Mouse (Mus musculus) adrenal gland, postnatal 10 days (tissue): Measurements from ENCODE around the gene Hprt. TPM values are rescaled to one million over a fixed set of nuclear protein-coding genes. Genes with fewer than 3 reads are reported as not detected.
"Not testable (repeated sequence)": the region's sequence is repeated elsewhere in the genome, so short reads cannot be mapped to it uniquely, and the experiment has no call there.

Source experiments
- DNase-seq: peaks from one replicate; pipeline ENCODE4 v3.0.0; 2021; ENCODE audit warnings: mixed read lengths
- long read RNA-seq, 2 experiments: library from polyadenylated mRNA; stranded (forward); transcript quantifications; one replicate each; pipeline ENCODE4 v2.0.0; 2021
- total RNA-seq, 2 experiments: library from RNA; stranded (reverse); gene quantifications; 2 replicates each; pipeline ENCODE4 v1.2.3; 2021

The Hprt gene
- total RNA-seq = 10 to 100 TPM; 67.8 to 85.8 TPM
- long read RNA-seq, experiment 1, transcript Hprt-201 (9 exons, 1,289 nt) = major isoform, 8 of 9 reads
- long read RNA-seq, experiment 1, partial matches to known transcripts = 0 of 9 reads
- long read RNA-seq, experiment 1, other reads (novel, unspliced or antisense) = 1 of 9 reads
- long read RNA-seq, experiment 2, partial matches to known transcripts = 0 of 3 reads
- long read RNA-seq, experiment 2, other reads (novel, unspliced or antisense) = 0 of 3 reads

GRCm38 (mm10) chrX:52987905-52988783, at the start of gene Hprt:
TSS of gene Hprt (plus strand) at chrX:52988137.
- peak; percentile 92 for DNase-seq

GRCm38 (mm10) chrX:52945509-52945908, 42.4 kb upstream of the Hprt start:
- DNase-seq = no peak

- peak; percentile 24 for DNase-seq
Measured at GRCm38 (mm10) chrX:52949713-52950112, 38.2 kb upstream of the Hprt start.

GRCm38 (mm10) chrX:52956942-52957341, 31.0 kb upstream of the Hprt start:
- no peak for DNase-seq

- DNase-seq = no peak
Measured at GRCm38 (mm10) chrX:52961559-52962110, 26.3 kb upstream of the Hprt start.

GRCm38 (mm10) chrX:52965149-52965548, 22.8 kb upstream of the Hprt start:
- no peak for DNase-seq

- DNase-seq = peak; percentile 24
Measured at GRCm38 (mm10) chrX:52971211-52972006, 16.5 kb upstream of the Hprt start.

GRCm38 (mm10) chrX:52972129-52972528, 15.8 kb upstream of the Hprt start:
- DNase-seq = no peak

GRCm38 (mm10) chrX:52972680-52973079, 15.3 kb upstream of the Hprt start:
- no peak for DNase-seq

GRCm38 (mm10) chrX:52978576-52978975, 9.4 kb upstream of the Hprt start:
- DNase-seq = no peak

GRCm38 (mm10) chrX:52981378-52981777, 6.6 kb upstream of the Hprt start:
- no peak for DNase-seq

GRCm38 (mm10) chrX:52994726-52995125, 6.8 kb downstream of the Hprt start:
- not testable (repeated sequence) for DNase-seq

GRCm38 (mm10) chrX:53004887-53005286, 16.9 kb downstream of the Hprt start:
- DNase-seq = not testable (repeated sequence)

GRCm38 (mm10) chrX:53006062-53006461, 18.1 kb downstream of the Hprt start:
- DNase-seq = no peak

- peak; percentile 12 for DNase-seq
Measured at GRCm38 (mm10) chrX:53015549-53015948, 27.6 kb downstream of the Hprt start.

- DNase-seq = no peak
Measured at GRCm38 (mm10) chrX:53023021-53023420, 35.1 kb downstream of the Hprt start.

- not testable (repeated sequence) for DNase-seq
Measured at GRCm38 (mm10) chrX:53024268-53024667, 36.3 kb downstream of the Hprt start.

- no peak for DNase-seq
Measured at GRCm38 (mm10) chrX:53025471-53026223, 37.7 kb downstream of the Hprt start.

- no peak for DNase-seq
Measured at GRCm38 (mm10) chrX:53029559-53029958, 41.6 kb downstream of the Hprt start.

- no peak for DNase-seq
Measured at GRCm38 (mm10) chrX:53038194-53038593, 50.3 kb downstream of the Hprt start.

GRCm38 (mm10) chrX:53039651-53040050, 51.7 kb downstream of the Hprt start:
- peak; percentile 33 for DNase-seq

- DNase-seq = no peak
Measured at GRCm38 (mm10) chrX:53040138-53040537, 52.2 kb downstream of the Hprt start.
